25 mouse cellular contexts compared by ENCODE assay signal in the genomic region with DNA sequence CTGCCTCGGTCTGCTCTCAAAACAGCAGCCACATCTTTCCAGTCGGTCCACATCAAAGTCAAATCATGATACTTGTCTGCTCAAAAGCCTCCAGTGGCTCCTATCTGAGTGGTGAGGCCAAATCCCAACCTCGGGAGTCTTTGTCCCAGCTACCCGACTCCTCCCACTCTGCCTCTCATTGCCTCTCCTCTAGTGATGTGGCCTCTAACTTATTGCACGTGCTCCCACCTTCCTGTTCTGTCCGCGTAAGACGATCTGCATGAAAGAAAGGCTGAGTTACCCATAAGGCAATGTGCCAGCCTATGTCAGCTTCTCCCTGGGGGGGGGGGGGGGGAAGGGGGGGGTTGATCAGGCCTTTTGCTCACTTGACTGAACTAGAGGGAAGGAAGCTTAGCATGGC. TPM values are rescaled to one million over a fixed set of nuclear protein-coding genes. Genes with fewer than 3 reads are reported as not detected.
DNase-seq lines count a peak whose midpoint lies in the region; ATAC-seq lines count a peak whose summit lies in the region.
"Had no signal": no experiment of that assay in that cellular context is flagged by ENCODE, and none has a peak within 500 bp of the region (broad histone marks: within the 10 kb centered on the region; RNA-seq: fewer than 3 reads in every experiment).

No protein-coding gene starts in this region.

- H3K9me3 ChIP-seq in hindbrain, embryonic 10.5 days = 0 out of 2 replicates have a peak, but pooled peaks cover 2% of the 10 kb centered on the region
- no peaks in the 10 kb centered on the region for H3K9me3 ChIP-seq in hindbrain, embryonic 11.5 days (ENCODE audit: control insufficient read depth, low read length)
- no peaks in the 10 kb centered on the region for H3K9me3 ChIP-seq in embryonic facial prominence, embryonic 11.5 days (replicated peaks; ENCODE audit: control insufficient read depth, low read length)
- 0 out of 2 replicates have a peak, but pooled peaks cover 2% of the 10 kb centered on the region for H3K9me3 ChIP-seq in forebrain, embryonic 16.5 days (ENCODE audit: control insufficient read depth, low read length)
- no peaks in the 10 kb centered on the region for H3K9me3 ChIP-seq in hindbrain, embryonic 14.5 days (ENCODE audit: control insufficient read depth, low read length)
- H3K9me3 ChIP-seq: forebrain, embryonic 10.5 days; kidney, embryonic 15.5 days; liver, embryonic 15.5 days had no signal

- peak; percentile 13 for DNase-seq in hindbrain, embryonic 10.5 days (ENCODE audit: low spot score)
- no peak for DNase-seq in hindbrain, embryonic 11.5 days (ENCODE audit: low spot score)
- peak; percentile 19 for DNase-seq in retina, postnatal 1 day
- no peak for DNase-seq in retina, embryonic 14.5 days (ENCODE audit: low spot score)
- DNase-seq in embryonic facial prominence, embryonic 11.5 days (ENCODE audit: low spot score) = peak; percentile 46
- DNase-seq in hindbrain, embryonic 14.5 days (ENCODE audit: low spot score) = no peak
- DNase-seq: adrenal gland, postnatal 14 days; cerebellum, adult 9-11 months; gastrocnemius, postnatal 36 days; heart, adult 2 months; heart, postnatal 14 days; kidney, postnatal 4 days; thymus, adult 18-20 months; thymus, postnatal 4 days had no signal

- H3K4me3 ChIP-seq in hindbrain, embryonic 10.5 days = no peak overlapping the region
- H3K4me3 ChIP-seq in hindbrain, embryonic 11.5 days (ENCODE audit: low read depth, low read length) = no peak overlapping the region
- H3K4me3 ChIP-seq in embryonic facial prominence, embryonic 11.5 days (ENCODE audit: low read depth, low read length) = no peak overlapping the region
- H3K4me3 ChIP-seq in forebrain, embryonic 16.5 days (replicated peaks; ENCODE audit: low read length) = no peak overlapping the region
- no peak overlapping the region for H3K4me3 ChIP-seq in hindbrain, embryonic 14.5 days (replicated peaks; ENCODE audit: low read length)
- H3K4me3 ChIP-seq: forebrain, embryonic 10.5 days; heart, adult 2 months; heart, embryonic 13.5 days; hindbrain, embryonic 13.5 days; kidney, embryonic 15.5 days; limb, embryonic 13.5 days; liver, embryonic 15.5 days; midbrain, embryonic 10.5 days had no signal

- no peak overlapping the region for H3K27ac ChIP-seq in hindbrain, embryonic 10.5 days
- H3K27ac ChIP-seq in hindbrain, embryonic 11.5 days (ENCODE audit: low read depth, low read length) = no peak overlapping the region
- no peak overlapping the region for H3K27ac ChIP-seq in embryonic facial prominence, embryonic 11.5 days (replicated peaks; ENCODE audit: low read depth, low read length)
- H3K27ac ChIP-seq in forebrain, embryonic 16.5 days (ENCODE audit: low read length) = no peak overlapping the region
- no peak overlapping the region for H3K27ac ChIP-seq in hindbrain, embryonic 14.5 days
- H3K27ac ChIP-seq: forebrain, embryonic 10.5 days; heart, adult 2 months; heart, embryonic 13.5 days; hindbrain, embryonic 13.5 days; kidney, embryonic 15.5 days; limb, embryonic 13.5 days; liver, embryonic 15.5 days; macrophage; midbrain, embryonic 10.5 days had no signal

- H3K4me1 ChIP-seq in hindbrain, embryonic 10.5 days (replicated peaks) = peaks cover 5% of the 10 kb centered on the region
- H3K4me1 ChIP-seq in hindbrain, embryonic 11.5 days (replicated peaks; ENCODE audit: control insufficient read depth, insufficient read depth, low read length) = no peaks in the 10 kb centered on the region
- H3K4me1 ChIP-seq in embryonic facial prominence, embryonic 11.5 days (ENCODE audit: control insufficient read depth, insufficient read depth, low read length) = no peaks in the 10 kb centered on the region
- no peaks in the 10 kb centered on the region for H3K4me1 ChIP-seq in forebrain, embryonic 16.5 days (replicated peaks; ENCODE audit: control insufficient read depth, insufficient read depth, low read length)
- no peaks in the 10 kb centered on the region for H3K4me1 ChIP-seq in hindbrain, embryonic 14.5 days (replicated peaks; ENCODE audit: control insufficient read depth, insufficient read depth, low read length)
- H3K4me1 ChIP-seq: heart, embryonic 13.5 days; hindbrain, embryonic 13.5 days; limb, embryonic 13.5 days; liver, embryonic 15.5 days had no signal

- no peak for ATAC-seq in hindbrain, embryonic 11.5 days (ENCODE audit: low FRiP score)
- no peak for ATAC-seq in embryonic facial prominence, embryonic 11.5 days (replicated peaks; ENCODE audit: insufficient number of reproducible peaks, low FRiP score, low TSS enrichment, low read depth)
- ATAC-seq in forebrain, embryonic 16.5 days = no peak
- ATAC-seq in hindbrain, embryonic 14.5 days (ENCODE audit: low FRiP score) = no peak
- ATAC-seq: CD4-positive, CD25-positive, alpha-beta regulatory T cell, adult 4 months; inflammation-experienced regulatory T-cells, adult 6 months had no signal

- H3K9ac ChIP-seq in hindbrain, embryonic 11.5 days (ENCODE audit: low read depth, low read length) = no peak overlapping the region
- H3K9ac ChIP-seq in embryonic facial prominence, embryonic 11.5 days (replicated peaks; ENCODE audit: low read length) = no peak overlapping the region
- H3K9ac ChIP-seq in forebrain, embryonic 16.5 days (replicated peaks; ENCODE audit: low read depth, low read length) = no peak overlapping the region
- H3K9ac ChIP-seq in hindbrain, embryonic 14.5 days = no peak overlapping the region
- H3K9ac ChIP-seq: heart, embryonic 13.5 days; hindbrain, embryonic 13.5 days; kidney, embryonic 15.5 days; limb, embryonic 13.5 days; liver, embryonic 15.5 days had no signal

- no peaks in the 10 kb centered on the region for H3K27me3 ChIP-seq in hindbrain, embryonic 10.5 days (ENCODE audit: insufficient read depth, poor library complexity, severe bottlenecking)
- no peaks in the 10 kb centered on the region for H3K27me3 ChIP-seq in hindbrain, embryonic 11.5 days (ENCODE audit: control insufficient read depth, insufficient read depth, low read length)
- H3K27me3 ChIP-seq in embryonic facial prominence, embryonic 11.5 days (ENCODE audit: control insufficient read depth, insufficient read depth, low read length) = no peaks in the 10 kb centered on the region
- H3K27me3 ChIP-seq in forebrain, embryonic 16.5 days (replicated peaks; ENCODE audit: control insufficient read depth, insufficient read depth, low read length) = no peaks in the 10 kb centered on the region
- no peaks in the 10 kb centered on the region for H3K27me3 ChIP-seq in hindbrain, embryonic 14.5 days (ENCODE audit: control insufficient read depth, insufficient read depth, low read length)
- H3K27me3 ChIP-seq: heart, embryonic 13.5 days; hindbrain, embryonic 13.5 days; kidney, embryonic 15.5 days; limb, embryonic 13.5 days; liver, embryonic 15.5 days had no signal

- H3K36me3 ChIP-seq in hindbrain, embryonic 10.5 days = no peaks in the 10 kb centered on the region
- no peaks in the 10 kb centered on the region for H3K36me3 ChIP-seq in hindbrain, embryonic 11.5 days (ENCODE audit: control insufficient read depth, insufficient read depth, low read length)
- no peaks in the 10 kb centered on the region for H3K36me3 ChIP-seq in embryonic facial prominence, embryonic 11.5 days (replicated peaks; ENCODE audit: control insufficient read depth, insufficient read depth, low read depth, low read length)
- no peaks in the 10 kb centered on the region for H3K36me3 ChIP-seq in forebrain, embryonic 16.5 days (ENCODE audit: control insufficient read depth, insufficient read depth)
- no peaks in the 10 kb centered on the region for H3K36me3 ChIP-seq in hindbrain, embryonic 14.5 days (replicated peaks; ENCODE audit: control insufficient read depth, insufficient read depth)
- H3K36me3 ChIP-seq: forebrain, embryonic 10.5 days; heart, embryonic 13.5 days; hindbrain, embryonic 13.5 days; kidney, embryonic 15.5 days; limb, embryonic 13.5 days; liver, embryonic 15.5 days; midbrain, embryonic 10.5 days had no signal

- WGBS in hindbrain, embryonic 10.5 days = 43% methylated on average over 8 of the region's 8 CpGs
- WGBS in hindbrain, embryonic 11.5 days = 46% methylated on average over 8 of the region's 8 CpGs
- 43% methylated on average over 8 of the region's 8 CpGs for WGBS in embryonic facial prominence, embryonic 11.5 days
- WGBS in forebrain, embryonic 16.5 days = 39% methylated on average over 8 of the region's 8 CpGs
- WGBS in hindbrain, embryonic 14.5 days = 40% methylated on average over 8 of the region's 8 CpGs

- no peak overlapping the region for H3K4me2 ChIP-seq in hindbrain, embryonic 11.5 days (replicated peaks; ENCODE audit: low read depth, low read length)
- no peak overlapping the region for H3K4me2 ChIP-seq in embryonic facial prominence, embryonic 11.5 days (ENCODE audit: low read depth, low read length)
- H3K4me2 ChIP-seq in forebrain, embryonic 16.5 days (ENCODE audit: low read length) = no peak overlapping the region
- H3K4me2 ChIP-seq in hindbrain, embryonic 14.5 days (replicated peaks) = no peak overlapping the region
- H3K4me2 ChIP-seq: heart, embryonic 13.5 days; hindbrain, embryonic 13.5 days; kidney, embryonic 15.5 days; limb, embryonic 13.5 days; liver, embryonic 15.5 days had no signal

RNA-seq across cellular contexts. Expression of a gene that starts 20.0 kb away (rescaled TPM):
- polyA plus RNA-seq in hindbrain, embryonic 10.5 days (2016; fragmentation: Nextera tagmentation; extraction: Ambion mirVana) = 14.0 and 28.8 TPM in 2 replicates
- polyA plus RNA-seq in hindbrain, embryonic 11.5 days (2014; fragmentation: Nextera tagmentation; extraction: Ambion mirVana) = 33.4 and 35.6 TPM in 2 replicates
- polyA plus RNA-seq in embryonic facial prominence, embryonic 11.5 days (2014; fragmentation: Nextera tagmentation; extraction: Ambion mirVana) = 18.8 and 21.0 TPM in 2 replicates
- polyA plus RNA-seq in forebrain, embryonic 16.5 days (2015; fragmentation: Nextera tagmentation; extraction: Ambion mirVana) = 152 and 155 TPM in 2 replicates
- polyA plus RNA-seq in hindbrain, embryonic 14.5 days (2014; fragmentation: Nextera tagmentation; extraction: Ambion mirVana) = 92.7 and 118 TPM in 2 replicates

Comparison
In these comparisons a context has a peak if more than half of its experiments do, and no peak if none do; other contexts are left out.
1. DNase-seq: peak in hindbrain, embryonic 10.5 days (single experiment), retina, postnatal 1 day (single experiment) and embryonic facial prominence, embryonic 11.5 days (single experiment); none in hindbrain, embryonic 11.5 days (single experiment), retina, embryonic 14.5 days (single experiment) and hindbrain, embryonic 14.5 days (single experiment).